Mouse (Mus musculus) myocyte (in vitro differentiated cells): ENCODE results near the gene Prkca. TPM values are rescaled to one million over a fixed set of nuclear protein-coding genes. Genes with fewer than 3 reads are reported as not detected.

Experiments
- H3K27me3 ChIP-seq: one replicate; pipeline ENCODE4 v1.6.1; 2011; ENCODE audit not compliant: control insufficient read depth, insufficient read depth, insufficient read length
- H3K36me3 ChIP-seq: one replicate; pipeline ENCODE4 v1.6.1; 2011; ENCODE audit not compliant: control insufficient read depth, insufficient read depth
- H3K4me2 ChIP-seq: one replicate; pipeline ENCODE4 v1.6.1; 2011; ENCODE audit warnings: low read depth, control low read depth
- H3K4me3 ChIP-seq: one replicate; pipeline ENCODE4 v1.5.1; 2011; ENCODE audit warnings: mild to moderate bottlenecking, control low read depth, moderate library complexity
- H3K79me2 ChIP-seq: one replicate; pipeline ENCODE4 v1.6.1; 2011; ENCODE audit not compliant: control insufficient read depth, insufficient read depth
- H3ac ChIP-seq: one replicate; pipeline ENCODE4 v1.6.1; 2011; ENCODE audit not compliant: control insufficient read depth, insufficient read length
- CEBPB ChIP-seq: IDR thresholded peaks from 2 replicates; pipeline ENCODE4 v1.6.1; 2011; ENCODE audit warnings: mild to moderate bottlenecking, moderate library complexity; ENCODE audit not compliant: poor library complexity, insufficient read depth, severe bottlenecking
- E2F4 ChIP-seq: IDR thresholded peaks from one replicate; pipeline ENCODE4 v1.6.1; 2011; ENCODE audit warnings: mild to moderate bottlenecking, control low read depth, moderate library complexity; ENCODE audit not compliant: insufficient read depth
- MAX ChIP-seq: IDR thresholded peaks from one replicate; pipeline ENCODE4 v1.6.1; 2011; ENCODE audit warnings: low read depth, mild to moderate bottlenecking, control low read depth
- MYOD1 ChIP-seq, 3 experiments: IDR thresholded peaks; one replicate each; pipeline ENCODE4 v1.6.1; 2011; ENCODE audit warnings: control low read depth in 2 of 3, low read depth in 2 of 3, mild to moderate bottlenecking in 2 of 3, moderate library complexity in 1 of 3; ENCODE audit not compliant: insufficient read length in 2 of 3, control insufficient read depth in 1 of 3
- MYOG ChIP-seq, 3 experiments: IDR thresholded peaks; one replicate each; pipeline ENCODE4 v1.6.1; 2011; ENCODE audit warnings: control low read depth in 2 of 3, low read depth in 2 of 3, mild to moderate bottlenecking in 2 of 3; ENCODE audit not compliant: insufficient read length in 2 of 3, control insufficient read depth in 1 of 3, insufficient read depth in 1 of 3
- POLR2A ChIP-seq: IDR thresholded peaks from one replicate; pipeline ENCODE4 v1.6.1; 2011; ENCODE audit warnings: low read depth, mild to moderate bottlenecking, control low read depth, moderate library complexity; ENCODE audit not compliant: insufficient read length
- POLR2AphosphoS2 ChIP-seq: IDR thresholded peaks from one replicate; pipeline ENCODE4 v1.6.1; 2011; ENCODE audit warnings: low read depth, control low read depth; ENCODE audit not compliant: insufficient read length
- REST ChIP-seq: IDR thresholded peaks from one replicate; pipeline ENCODE4 v1.6.1; 2011; ENCODE audit warnings: mild to moderate bottlenecking, control low read depth, moderate library complexity; ENCODE audit not compliant: insufficient read depth, insufficient read length
- SRF ChIP-seq: IDR thresholded peaks from one replicate; pipeline ENCODE4 v1.6.1; 2011; ENCODE audit warnings: low read depth; ENCODE audit not compliant: control insufficient read depth, insufficient read length
- TCF12 ChIP-seq: IDR thresholded peaks from one replicate; pipeline ENCODE4 v1.6.1; 2011; ENCODE audit warnings: mild to moderate bottlenecking, control low read depth; ENCODE audit not compliant: poor library complexity, insufficient read depth, severe bottlenecking
- TCF3 ChIP-seq: IDR thresholded peaks from one replicate; pipeline ENCODE4 v1.6.1; 2011; ENCODE audit warnings: low read depth, control low read depth; ENCODE audit not compliant: insufficient read length
- USF1 ChIP-seq: IDR thresholded peaks from one replicate; pipeline ENCODE4 v1.6.1; 2011; ENCODE audit warnings: low read depth, mild to moderate bottlenecking, control low read depth, moderate library complexity
- polyA plus RNA-seq: library from polyadenylated mRNA; unstranded; fragments of >200 nt; fragmentation: generic; extraction: Trizol; gene quantifications from one replicate; pipeline ENCODE4 v1.2.1, GENCODE M21; 2012; ENCODE audit warnings: missing spikeins

Prkca gene
- polyA plus RNA-seq, 1 experiment, result 15.3 TPM

DNA sequence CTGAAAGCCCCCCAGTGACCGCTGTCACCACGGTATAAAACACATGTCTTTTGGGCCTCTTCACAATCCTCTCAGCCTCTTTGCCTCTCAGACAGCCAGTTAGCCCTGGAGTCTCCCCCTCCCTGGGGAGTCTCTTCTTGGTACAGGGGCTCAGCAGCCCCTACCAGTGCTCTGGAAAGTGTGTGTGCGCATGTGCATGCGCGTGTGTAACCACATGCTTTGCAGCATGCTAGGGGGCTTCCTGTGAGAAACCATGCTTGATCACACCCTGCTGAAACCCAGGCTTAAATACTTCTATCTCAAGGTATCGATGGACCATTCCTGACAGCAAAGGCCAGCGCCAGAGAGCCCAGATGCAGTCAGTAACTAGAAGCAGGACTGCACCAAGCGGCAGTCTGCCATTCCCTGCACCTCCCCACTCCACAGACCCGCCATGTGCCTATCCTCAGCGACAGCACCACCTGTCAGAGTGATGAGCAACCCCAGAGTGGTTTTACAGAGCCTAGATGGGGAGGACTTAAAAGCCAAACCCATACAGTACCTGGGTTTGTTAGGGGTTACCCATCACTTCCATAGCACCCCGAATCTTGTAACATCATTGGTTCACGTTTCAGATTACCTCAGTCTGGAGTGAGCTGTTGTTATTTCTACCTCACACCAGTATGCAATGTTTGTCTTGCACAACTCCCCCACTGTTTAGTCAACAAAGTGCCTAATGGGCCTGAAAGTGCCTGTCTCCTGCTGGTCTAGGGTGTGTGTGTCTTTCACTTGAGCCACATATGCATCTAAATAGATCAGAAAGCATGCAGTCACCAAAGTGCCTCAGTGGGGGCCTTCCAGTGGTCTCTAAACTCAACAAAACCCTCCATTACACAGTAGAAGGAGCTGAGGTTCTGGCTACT is 75.1 kb downstream of the Prkca start:
- Histone ChIP-seq H3ac (no peak overlapping the region), H3K4me3 (no peak overlapping the region)
- TF ChIP-seq TCF3, result no peak
- TF ChIP-seq TCF12, result no peak
- no peak for TF ChIP-seq USF1
- no peak for TF ChIP-seq POLR2AphosphoS2
- TF ChIP-seq MYOD1 (IDR thresholded peaks at IDR 0.05; ENCODE audit: control insufficient read depth in 1 of 3, insufficient read length in 2 of 3, low read depth in 2 of 3), result no peak
- TF ChIP-seq REST, result no peak
- no peak for TF ChIP-seq MYOG (IDR thresholded peaks at IDR 0.05; ENCODE audit: control insufficient read depth in 1 of 3, insufficient read depth in 1 of 3, insufficient read length in 2 of 3, low read depth in 2 of 3)
- TF ChIP-seq CEBPB, result no peak
- no peak for TF ChIP-seq POLR2A

DNA sequence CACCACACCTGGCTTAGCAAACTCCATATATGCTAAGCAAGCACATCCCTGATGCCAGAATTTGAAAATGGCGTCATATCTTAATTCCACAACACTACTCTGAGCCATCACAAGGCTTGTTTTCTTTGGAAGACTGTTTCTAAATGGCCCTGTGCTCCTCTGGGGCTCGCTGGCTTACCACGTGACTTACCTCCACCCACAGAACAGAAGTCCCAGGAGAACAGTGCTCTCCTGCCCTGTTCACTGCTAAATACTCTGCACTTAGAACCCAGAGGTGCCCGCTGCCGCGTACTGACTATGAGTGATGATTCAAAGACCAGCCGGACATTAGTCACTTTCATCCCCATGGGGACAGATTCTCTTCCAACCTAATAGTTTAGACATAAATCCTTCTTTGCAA is 75.9 kb downstream of the Prkca start:
- TF ChIP-seq TCF12 (no peak), USF1 (peak; percentile 86), SRF (no peak), MAX (no peak), POLR2A (no peak)

More for the DNA sequence above, 75.1 kb downstream of the Prkca start:
- Histone ChIP-seq H3K79me2 (peaks cover 48% of the 10 kb centered on the region), H3K36me3 (no peaks in the 10 kb centered on the region), H3K4me2 (peak overlapping the region; percentile 68), H3K27me3 (no peaks in the 10 kb centered on the region)

DNA sequence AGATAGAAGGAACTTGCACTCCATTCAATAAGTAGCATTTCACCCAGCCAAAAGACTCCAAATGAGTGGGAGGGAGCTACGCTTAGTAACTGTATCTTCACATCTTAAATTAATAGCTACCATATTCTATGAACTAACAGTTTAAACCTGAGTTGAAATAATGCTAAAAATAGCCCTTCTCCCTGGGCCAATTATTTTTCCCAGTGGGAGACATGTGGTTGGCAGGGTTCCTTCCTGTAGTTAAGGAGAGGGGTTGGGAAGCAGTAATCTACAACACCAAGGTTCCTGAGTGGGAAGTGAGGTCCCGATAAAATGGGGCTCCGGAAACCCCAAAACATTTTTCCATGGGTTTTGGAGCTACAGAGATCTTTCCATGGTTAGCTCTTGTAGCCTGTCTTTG is 76.7 kb downstream of the Prkca start:
- Histone ChIP-seq H3K4me2 (peak overlapping the region; percentile 68), H3ac (no peak overlapping the region), H3K79me2 (peaks cover 43% of the 10 kb centered on the region), H3K4me3 (no peak overlapping the region), H3K27me3 (no peaks in the 10 kb centered on the region), H3K36me3 (no peaks in the 10 kb centered on the region)
- TF ChIP-seq USF1, result peak; percentile 28
- no peak for TF ChIP-seq TCF3
- no peak for TF ChIP-seq SRF

More for the DNA sequence above, 75.9 kb downstream of the Prkca start:
- Histone ChIP-seq H3K4me2 (peak overlapping the region; percentile 68), H3K27me3 (no peaks in the 10 kb centered on the region), H3K4me3 (no peak overlapping the region), H3K36me3 (no peaks in the 10 kb centered on the region), H3K79me2 (peaks cover 48% of the 10 kb centered on the region), H3ac (no peak overlapping the region)

DNA sequence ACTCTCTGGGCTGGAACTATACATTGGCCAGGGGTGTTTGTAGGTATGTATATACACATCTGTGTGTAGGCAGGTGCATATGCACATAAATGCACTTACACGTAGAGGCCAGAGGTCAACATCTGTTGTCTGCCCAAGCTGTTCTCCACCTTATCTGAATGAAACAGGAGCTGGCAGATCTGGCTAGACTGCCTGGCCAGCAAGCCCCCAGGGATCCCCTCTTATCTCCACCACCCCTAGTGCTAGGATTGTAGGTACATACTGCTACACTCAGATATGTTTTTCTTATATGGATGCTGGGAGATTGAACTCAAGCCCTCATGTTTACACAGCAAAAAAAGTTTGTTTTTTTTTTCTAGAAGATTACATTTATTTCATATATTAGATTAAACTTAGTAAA is 79.9 kb downstream of the Prkca start:
- H3K4me3 ChIP-seq, result no peak overlapping the region
- no peaks in the 10 kb centered on the region for H3K27me3 ChIP-seq
- H3K36me3 ChIP-seq, result no peaks in the 10 kb centered on the region
- no peak overlapping the region for H3ac ChIP-seq
- peaks cover 64% of the 10 kb centered on the region for H3K79me2 ChIP-seq
- TF ChIP-seq POLR2A, result no peak
- TF ChIP-seq MAX, result no peak
- TF ChIP-seq E2F4, result no peak
- no peak for TF ChIP-seq CEBPB
- no peak for TF ChIP-seq TCF12
- no peak for TF ChIP-seq TCF3
- TF ChIP-seq MYOD1 (IDR thresholded peaks at IDR 0.05; ENCODE audit: control insufficient read depth in 1 of 3, insufficient read length in 2 of 3, low read depth in 2 of 3), result no peak
- TF ChIP-seq REST, result no peak
- H3K4me2 ChIP-seq, result no peak overlapping the region

DNA sequence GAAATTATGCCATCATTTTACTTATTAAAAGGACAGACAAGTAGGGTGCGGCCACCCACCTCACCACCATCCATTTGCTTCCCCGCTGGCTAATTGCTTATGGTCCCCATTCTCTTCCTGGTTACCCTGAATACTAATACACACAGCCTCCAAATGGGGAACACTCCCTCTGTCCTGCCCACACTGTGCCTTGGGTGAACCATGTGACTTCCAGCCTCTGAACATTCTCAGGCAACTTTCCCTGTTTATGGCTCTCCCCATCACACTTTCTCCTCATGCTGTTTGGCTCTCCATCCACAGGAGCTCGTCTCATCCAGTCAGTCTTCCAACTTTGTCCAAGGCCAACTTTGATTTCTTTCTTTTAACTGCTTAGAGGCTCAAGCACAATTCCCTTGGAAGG is 80.3 kb downstream of the Prkca start:
- H3ac ChIP-seq, result no peak overlapping the region
- H3K79me2 ChIP-seq, result peaks cover 64% of the 10 kb centered on the region
- H3K36me3 ChIP-seq, result no peaks in the 10 kb centered on the region
- H3K4me2 ChIP-seq, result no peak overlapping the region
- no peak overlapping the region for H3K4me3 ChIP-seq
- H3K27me3 ChIP-seq, result no peaks in the 10 kb centered on the region
- no peak for TF ChIP-seq MYOG (IDR thresholded peaks at IDR 0.05; ENCODE audit: control insufficient read depth in 1 of 3, insufficient read depth in 1 of 3, insufficient read length in 2 of 3, low read depth in 2 of 3)
- TF ChIP-seq USF1, result no peak
- no peak for TF ChIP-seq E2F4
- no peak for TF ChIP-seq TCF3
- no peak for TF ChIP-seq POLR2A
- no peak for TF ChIP-seq POLR2AphosphoS2
- no peak for TF ChIP-seq SRF
- TF ChIP-seq CEBPB, result no peak
- no peak for TF ChIP-seq MAX

DNA sequence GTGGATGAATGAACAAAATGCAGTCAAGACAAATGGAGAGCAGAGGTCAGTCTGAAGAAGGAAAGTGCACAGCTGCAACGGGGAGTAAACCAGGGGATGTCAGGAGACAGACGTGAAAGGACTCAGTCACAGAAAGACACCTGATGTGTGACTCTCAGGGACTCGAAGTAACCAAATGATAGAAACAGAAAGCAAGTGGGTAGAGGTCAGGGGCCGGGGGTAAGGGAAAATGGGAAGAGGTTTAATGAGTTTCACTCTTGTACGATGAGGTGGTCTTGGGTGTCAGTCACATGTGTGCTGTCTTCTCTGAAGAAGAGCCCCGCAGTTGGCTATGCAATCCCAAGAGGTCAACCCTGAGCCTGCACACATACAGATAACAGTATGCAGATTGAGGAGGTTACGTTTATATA is 82.0 kb downstream of the Prkca start:
- Histone ChIP-seq H3K4me3 (no peak overlapping the region), H3K36me3 (no peaks in the 10 kb centered on the region), H3ac (no peak overlapping the region), H3K27me3 (no peaks in the 10 kb centered on the region), H3K79me2 (peaks cover 63% of the 10 kb centered on the region), H3K4me2 (no peak overlapping the region)
- TF ChIP-seq E2F4 (no peak), REST (no peak), MYOD1 (IDR thresholded peaks at IDR 0.05; ENCODE audit: control insufficient read depth in 1 of 3, insufficient read length in 2 of 3, low read depth in 2 of 3) (no peak), POLR2A (no peak), MYOG (IDR thresholded peaks at IDR 0.05; ENCODE audit: control insufficient read depth in 1 of 3, insufficient read depth in 1 of 3, insufficient read length in 2 of 3, low read depth in 2 of 3) (no peak), MAX (no peak), CEBPB (no peak), USF1 (no peak), TCF12 (no peak), TCF3 (no peak), SRF (no peak), POLR2AphosphoS2 (no peak)
